Mouse (Mus musculus) spleen, embryonic (tissue): ENCODE data around the gene Snn.
"Not testable (repeated sequence)": the region's sequence is repeated elsewhere in the genome, so short reads cannot be mapped to it uniquely, and the experiment has no call there.

ENCODE experiments used
- CTCF ChIA-PET: fragments of 350-600 bp; sonication (Branson Sonifier 250); formaldehyde crosslinking; loops from one replicate; lab custom pipeline; 2022; lab: Charles Lee

Gene Snn

GRCm38 (mm10) chr16:11060645-11061044 lies at the start of gene Snn:
Gene Snn (plus strand): TSS chr16:11060945.
- CTCF ChIA-PET = interaction anchor here (1.1 to 2.2 kb wide), 2 partner anchors 10 to 13 kb away, joined by 3 to 10 read pairs; no protein-coding TSS in a partner anchor

GRCm38 (mm10) chr16:11011206-11011605 lies 49.5 kb upstream of the Snn start:
- CTCF ChIA-PET = no interaction called here

- CTCF ChIA-PET = no interaction called here
Measured at GRCm38 (mm10) chr16:11011939-11012338, 48.8 kb upstream of the Snn start.

- CTCF ChIA-PET = no interaction called here
Measured at GRCm38 (mm10) chr16:11012571-11013463, 47.9 kb upstream of the Snn start.

- CTCF ChIA-PET = not testable (repeated sequence)
Measured at GRCm38 (mm10) chr16:11013464-11014147, 47.1 kb upstream of the Snn start.

GRCm38 (mm10) chr16:11014407-11014806 lies 46.3 kb upstream of the Snn start:
- CTCF ChIA-PET = interaction anchor here (1.0 kb wide), 1 partner anchor 135 kb away, joined by 3 read pairs; no protein-coding TSS in a partner anchor

- CTCF ChIA-PET = no interaction called here
Measured at GRCm38 (mm10) chr16:11016353-11016752, 44.4 kb upstream of the Snn start.

GRCm38 (mm10) chr16:11017807-11018595 lies 42.7 kb upstream of the Snn start:
- CTCF ChIA-PET = no interaction called here

GRCm38 (mm10) chr16:11021403-11022112 lies 39.2 kb upstream of the Snn start:
- CTCF ChIA-PET = interaction anchor here (1.0 kb wide), 1 partner anchor 13 kb away, joined by 3 read pairs; no protein-coding TSS in a partner anchor

GRCm38 (mm10) chr16:11022113-11022489 lies 38.6 kb upstream of the Snn start:
- CTCF ChIA-PET = no interaction called here

GRCm38 (mm10) chr16:11023618-11024017 lies 37.1 kb upstream of the Snn start:
- CTCF ChIA-PET = no interaction called here

GRCm38 (mm10) chr16:11024841-11025240 lies 35.9 kb upstream of the Snn start:
- CTCF ChIA-PET = no interaction called here

- CTCF ChIA-PET = no interaction called here
Measured at GRCm38 (mm10) chr16:11028206-11028605, 32.5 kb upstream of the Snn start.

- CTCF ChIA-PET = no interaction called here
Measured at GRCm38 (mm10) chr16:11030844-11031243, 29.9 kb upstream of the Snn start.

- CTCF ChIA-PET = no interaction called here
Measured at GRCm38 (mm10) chr16:11031320-11031719, 29.4 kb upstream of the Snn start.

- CTCF ChIA-PET = interaction anchor here (0.5 to 3.0 kb wide), 9 partner anchors 13 to 244 kb away, joined by 3 to 12 read pairs (median 3); no protein-coding TSS in a partner anchor
Measured at GRCm38 (mm10) chr16:11034193-11034803, 26.4 kb upstream of the Snn start.

- CTCF ChIA-PET = interaction anchor here (1.0 to 3.0 kb wide), 7 partner anchors 51 to 165 kb away, joined by 3 to 12 read pairs (median 4); no protein-coding TSS in a partner anchor
Measured at GRCm38 (mm10) chr16:11035273-11035672, 25.5 kb upstream of the Snn start.

- CTCF ChIA-PET = interaction anchor here (0.6 to 3.0 kb wide), 10 partner anchors 34 to 177 kb away, joined by 3 to 12 read pairs (median 4); no protein-coding TSS in a partner anchor
Measured at GRCm38 (mm10) chr16:11035790-11036431, 24.8 kb upstream of the Snn start.

- CTCF ChIA-PET = no interaction called here
Measured at GRCm38 (mm10) chr16:11040603-11041002, 20.1 kb upstream of the Snn start.

GRCm38 (mm10) chr16:11043239-11043638 lies 17.5 kb upstream of the Snn start:
- CTCF ChIA-PET = no interaction called here
